Mouse (Mus musculus) stomach, postnatal 0 days (tissue): ENCODE data around the gene Lmod1.
"Not testable (repeated sequence)": the region's sequence is repeated elsewhere in the genome, so short reads cannot be mapped to it uniquely, and the experiment has no call there.

Experiments
- CTCF ChIP-seq: IDR thresholded peaks from 2 replicates; pipeline ENCODE4 v1.5.1; 2016; ENCODE audit warnings: antibody characterized with exemption, low read depth, mild to moderate bottlenecking, moderate library complexity
- EP300 ChIP-seq: optimal IDR thresholded peaks from 2 replicates; pipeline ENCODE3; 2016; ENCODE audit warnings: antibody characterized with exemption

DNA sequence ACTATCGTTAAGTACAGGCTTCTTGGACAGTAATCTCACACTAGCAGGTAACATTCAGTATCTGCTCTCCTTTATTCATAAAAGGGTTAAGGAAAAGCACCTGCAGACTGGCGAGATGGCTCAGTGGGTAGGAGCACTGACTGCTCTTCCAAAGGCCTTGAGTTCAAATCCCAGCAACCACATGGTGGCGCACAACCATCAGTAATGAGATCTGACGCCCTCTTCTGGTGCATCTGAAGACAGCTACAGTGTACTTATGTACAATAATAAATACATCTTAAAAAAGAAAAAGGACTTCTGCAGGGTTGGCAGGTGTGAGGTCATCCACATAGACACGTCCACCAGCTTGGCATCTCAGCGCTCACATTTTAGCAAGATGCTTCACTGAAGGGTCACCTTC is 57.0 kb downstream of the Lmod1 start:
- TF ChIP-seq CTCF, result peak; percentile 67
- TF ChIP-seq EP300, result not testable (repeated sequence)
